Mouse (Mus musculus): ENCODE measurements around the gene Tap1. TPM values are rescaled to one million over a fixed set of nuclear protein-coding genes. Genes with fewer than 3 reads are reported as not detected.
A peak's percentile ranks its signal among the peaks of the same experiment; 100 is the strongest.

Tap1 gene
- total and polyA plus RNA-seq, 3 experiments: 102 to 184 (median 157) TPM

GRCm38 (mm10) chr17:34238706-34239105, 51.4 kb downstream of the Tap1 start, which contains the start of gene H2-Ob:
Gene H2-Ob, plus strand, starts transcription at chr17:34238903.
- Histone ChIP-seq H3K4me2 (ENCODE audit: insufficient read depth, low read depth, poor library complexity, severe bottlenecking) (peak within 1 kb of the TSS; percentile 77), H3K4me1 (ENCODE audit: control insufficient read depth in 1 of 2, insufficient read depth in 2 of 2) (peaks cover 0 to 29% of the 10 kb centered on the region in 2 experiments; a peak in 3 of 4 replicates), H3K9ac (ENCODE audit: insufficient read depth, low read depth) (peak within 1 kb of the TSS; percentile 22; the same call in 1 of the 2 replicates), H3K27ac (ENCODE audit: insufficient read depth, low read depth) (no peak within 1 kb of the TSS), H3K9me3 (replicated peaks; ENCODE audit: low read length) (peaks cover 10% of the 10 kb centered on the region), H3K4me3 (replicated peaks in 1 of 3; ENCODE audit: low read depth in 2 of 3, low read length in 2 of 3, poor library complexity in 1 of 3) (peak within 1 kb of the TSS in 2 of 3 experiments; percentile 56 to 59), H3K36me3 (replicated peaks in 1 of 2; ENCODE audit: control insufficient read depth in 1 of 2, insufficient read depth in 1 of 2, low read length in 1 of 2) (peaks cover 0 to 28% of the 10 kb centered on the region in 2 experiments), H3K27me3 (replicated peaks) (no peaks in the 10 kb centered on the region), H3K79me2 (replicated peaks; ENCODE audit: control insufficient read depth, extremely low read depth, insufficient read depth, poor library complexity, severe bottlenecking) (no peaks in the 10 kb centered on the region)
- DNase-seq (ENCODE audit: extremely low read depth): peak; percentile 95
- TF ChIP-seq POLR2AphosphoS2 (IDR thresholded peaks at IDR 0.05; ENCODE audit: low read depth, low read length): no peak
- TF ChIP-seq SIN3A (IDR thresholded peaks at IDR 0.05; ENCODE audit: low read length): peak; percentile 57; the same call in 1 of the 2 replicates
- TF ChIP-seq IRF4 (IDR thresholded peaks at IDR 0.05; ENCODE audit: low read depth, low read length): 0 out of 2 replicates have a peak, but pooled peaks have one; percentile 9
- peak; percentile 98 for TF ChIP-seq CHD2 (IDR thresholded peaks at IDR 0.05; ENCODE audit: low read length)
- TF ChIP-seq ETS1 (conservative IDR thresholded peaks at IDR 0.05; ENCODE audit: low read depth, low read length): peak; percentile 39; the same call in 1 of the 2 replicates
- peak; percentile 93 for TF ChIP-seq ZNF384 (IDR thresholded peaks at IDR 0.05; ENCODE audit: low read depth, low read length)
- in situ Hi-C loops (cut with MboI; ENCODE audit: low pct_ligation_motif_present, low pct_unique_long_range_greater_than_20kb, low sequenced_read_pairs): no loop called here
- dilution Hi-C loops (cut with MboI; ENCODE audit: extremely low pct_ligation_motif_present, extremely low pct_unique_long_range_greater_than_20kb, low sequenced_read_pairs): no loop called here

GRCm38 (mm10) chr17:34239601-34240041, 52.3 kb downstream of the Tap1 start:
- peaks cover 0 to 37% of the 10 kb centered on the region in 2 experiments for H3K36me3 ChIP-seq (replicated peaks in 1 of 2; ENCODE audit: control insufficient read depth in 1 of 2, insufficient read depth in 1 of 2, low read length in 1 of 2)
- in situ Hi-C loops (cut with MboI; ENCODE audit: low pct_ligation_motif_present, low pct_unique_long_range_greater_than_20kb, low sequenced_read_pairs): loop anchor here (10.0 kb wide), 1 partner anchor 315 kb away; no protein-coding TSS in a partner anchor
- peak overlapping the region; percentile 45 for H3K4me2 ChIP-seq (ENCODE audit: insufficient read depth, low read depth, poor library complexity, severe bottlenecking)
- H3K9ac ChIP-seq (ENCODE audit: insufficient read depth, low read depth): peak overlapping the region; percentile 22; the same call in 1 of the 2 replicates
- no peaks in the 10 kb centered on the region for H3K79me2 ChIP-seq (replicated peaks; ENCODE audit: control insufficient read depth, extremely low read depth, insufficient read depth, poor library complexity, severe bottlenecking)
- peak overlapping the region in 2 of 3 experiments; percentile 49 to 51 for H3K4me3 ChIP-seq (replicated peaks in 1 of 3; ENCODE audit: low read depth in 2 of 3, low read length in 2 of 3, poor library complexity in 1 of 3)
- no peak overlapping the region for H3K27ac ChIP-seq (ENCODE audit: insufficient read depth, low read depth)
- H3K9me3 ChIP-seq (replicated peaks; ENCODE audit: low read length): peaks cover 10% of the 10 kb centered on the region
- DNase-seq (ENCODE audit: extremely low read depth): peak; percentile 67
- TF ChIP-seq USF2 (conservative IDR thresholded peaks at IDR 0.05; ENCODE audit: low read depth, low read length): no peak
- TF ChIP-seq E2F4 (IDR thresholded peaks at IDR 0.05; ENCODE audit: insufficient replicate concordance, low read depth, low read length): no peak
- TF ChIP-seq MXI1 (IDR thresholded peaks at IDR 0.05; ENCODE audit: low read depth, low read length): no peak
- TF ChIP-seq POLR2A (IDR thresholded peaks at IDR 0.05; ENCODE audit: low read depth, low read length): no peak
- TF ChIP-seq CHD2 (IDR thresholded peaks at IDR 0.05; ENCODE audit: low read length): no peak
- no peak for TF ChIP-seq BHLHE40 (IDR thresholded peaks at IDR 0.05; ENCODE audit: low read depth, low read length)
- TF ChIP-seq MAZ (IDR thresholded peaks at IDR 0.05; ENCODE audit: low read depth, low read length): no peak
- TF ChIP-seq NRF1 (IDR thresholded peaks at IDR 0.05; ENCODE audit: low read depth, low read length): no peak
- no peak for TF ChIP-seq RCOR1 (conservative IDR thresholded peaks at IDR 0.05; ENCODE audit: low read depth, low read length)
- TF ChIP-seq CTCF (conservative IDR thresholded peaks at IDR 0.05 in 1 of 2, IDR thresholded peaks at IDR 0.05 in 1 of 2; ENCODE audit: low read depth in 2 of 2, low read length in 2 of 2): no peak
- TF ChIP-seq JUND (conservative IDR thresholded peaks at IDR 0.05; ENCODE audit: low read depth, low read length): no peak
- TF ChIP-seq MAFK (IDR thresholded peaks at IDR 0.05; ENCODE audit: insufficient replicate concordance, low read length): no peak
- no peak for TF ChIP-seq ZNF384 (IDR thresholded peaks at IDR 0.05; ENCODE audit: low read depth, low read length)
- no peak for TF ChIP-seq CHD1 (IDR thresholded peaks at IDR 0.05; ENCODE audit: low read depth, low read length)
- no peak for TF ChIP-seq TBP (conservative IDR thresholded peaks at IDR 0.05; ENCODE audit: low read depth, low read length)
- TF ChIP-seq HCFC1 (IDR thresholded peaks at IDR 0.05; ENCODE audit: low read depth, low read length): no peak
- TF ChIP-seq JUN (IDR thresholded peaks at IDR 0.05; ENCODE audit: insufficient read depth, low read depth, low read length): no peak
- no peak for TF ChIP-seq EP300 (IDR thresholded peaks at IDR 0.05; ENCODE audit: low read length)
- no peaks in the 10 kb centered on the region for H3K27me3 ChIP-seq (replicated peaks)
- H3K4me1 ChIP-seq (ENCODE audit: control insufficient read depth in 1 of 2, insufficient read depth in 2 of 2): peaks cover 0 to 23% of the 10 kb centered on the region in 2 experiments; a peak in 3 of 4 replicates
- dilution Hi-C loops (cut with MboI; ENCODE audit: extremely low pct_ligation_motif_present, extremely low pct_unique_long_range_greater_than_20kb, low sequenced_read_pairs): no loop called here

All from CH12.LX (cell line).